Mouse (Mus musculus) limb, embryonic 13.5 days (tissue): ENCODE measurements at regions not wholly inside any gene's neighbourhood (a gene's known extent, or its start where the extent isn't known, plus 50 kb on each side); places are given as distances from the start of the nearest gene placed in this dataset.

Source experiments
- ATAC-seq: fragments of 200-750 bp; cut with Nextera tagmentation; 2 replicates; pipeline ENCODE4 v1.8.0; 2017; ENCODE audit warnings: low read depth, moderate number of reproducible peaks, moderate TSS enrichment; ENCODE audit not compliant: low FRiP score
- H3K27ac ChIP-seq: fragments of 300-500 bp; sonication (generic); 2 replicates; pipeline ENCODE4 v1.5.1; 2015; ENCODE audit warnings: inconsistent platforms, mild to moderate bottlenecking, moderate library complexity
- H3K27me3 ChIP-seq: fragments of 300-500 bp; sonication (generic); 2 replicates; pipeline ENCODE4 v1.6.1; 2015; ENCODE audit warnings: mild to moderate bottlenecking, inconsistent platforms
- H3K36me3 ChIP-seq: fragments of 300-500 bp; sonication (generic); 2 replicates; pipeline ENCODE4 v1.6.1; 2015; ENCODE audit warnings: inconsistent platforms, mild to moderate bottlenecking, moderate library complexity
- H3K4me1 ChIP-seq: fragments of 300-500 bp; sonication (generic); 2 replicates; pipeline ENCODE4 v1.6.1; 2015; ENCODE audit warnings: inconsistent platforms
- H3K4me2 ChIP-seq: fragments of 300-500 bp; sonication (generic); replicated peaks from 2 replicates; pipeline ENCODE4 v1.6.1; 2015; ENCODE audit warnings: inconsistent platforms, mild to moderate bottlenecking, moderate library complexity
- H3K4me3 ChIP-seq: fragments of 300-500 bp; sonication (generic); 2 replicates; pipeline ENCODE4 v1.5.1; 2015; ENCODE audit warnings: moderate library complexity, mild to moderate bottlenecking, inconsistent platforms
- H3K9ac ChIP-seq: fragments of 300-500 bp; sonication (generic); 2 replicates; pipeline ENCODE4 v1.6.1; 2015; ENCODE audit warnings: mild to moderate bottlenecking, inconsistent platforms
- H3K9me3 ChIP-seq: fragments of 300-500 bp; sonication (generic); 2 replicates; pipeline ENCODE4 v1.6.1; 2016; ENCODE audit warnings: inconsistent platforms
- WGBS: fragments of 180-500 bp; shearing (Covaris S2); methylation state at CpG from one replicate; pipeline ENCODE4 v1.1.7; 2015; 5-methylcytosine and 5-hydroxymethylcytosine counted together

DNA sequence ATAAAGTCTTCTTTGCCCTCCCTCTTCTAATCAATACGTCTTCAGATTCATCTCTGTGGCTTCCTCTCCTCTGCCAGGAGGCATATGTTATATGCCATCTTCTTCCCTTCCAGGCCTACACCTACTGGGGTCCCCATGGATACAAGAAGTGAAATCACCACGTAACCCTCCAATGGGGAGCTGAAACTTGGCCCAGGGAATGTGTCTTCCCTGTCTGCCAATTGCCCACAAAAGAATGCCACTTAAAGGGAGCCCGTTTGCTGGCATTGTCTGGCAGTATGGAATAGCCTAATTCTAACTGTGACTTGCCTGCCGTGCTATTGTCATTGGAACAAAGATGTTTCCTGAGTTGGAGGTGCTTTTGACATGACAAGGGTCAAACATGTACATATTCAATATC lies 69.5 kb upstream of the Xylt1 start:
- WGBS: 79% methylated on average over 4 of the region's 4 CpGs
- H3K36me3 ChIP-seq: no peaks in the 10 kb centered on the region
- no peaks in the 10 kb centered on the region for H3K9me3 ChIP-seq
- no peak overlapping the region for H3K4me2 ChIP-seq
- H3K27ac ChIP-seq: no peak overlapping the region
- H3K27me3 ChIP-seq: no peaks in the 10 kb centered on the region
- H3K4me3 ChIP-seq: no peak overlapping the region
- no peak overlapping the region for H3K9ac ChIP-seq
- H3K4me1 ChIP-seq: no peaks in the 10 kb centered on the region
- no peak for ATAC-seq

- no peak overlapping the region for H3K9ac ChIP-seq
- no peaks in the 10 kb centered on the region for H3K9me3 ChIP-seq
- WGBS: 71% methylated on average over 5 of the region's 5 CpGs
- no peaks in the 10 kb centered on the region for H3K36me3 ChIP-seq
- no peaks in the 10 kb centered on the region for H3K27me3 ChIP-seq
- H3K4me3 ChIP-seq: no peak overlapping the region
- no peak overlapping the region for H3K4me2 ChIP-seq
- ATAC-seq: no peak
- H3K4me1 ChIP-seq: no peaks in the 10 kb centered on the region; the same call in 1 of the 2 replicates
- H3K27ac ChIP-seq: no peak overlapping the region
These were observed 64.5 kb upstream of the Xylt1 start for GRCm38 (mm10) chr7:117316126-117316805.

DNA sequence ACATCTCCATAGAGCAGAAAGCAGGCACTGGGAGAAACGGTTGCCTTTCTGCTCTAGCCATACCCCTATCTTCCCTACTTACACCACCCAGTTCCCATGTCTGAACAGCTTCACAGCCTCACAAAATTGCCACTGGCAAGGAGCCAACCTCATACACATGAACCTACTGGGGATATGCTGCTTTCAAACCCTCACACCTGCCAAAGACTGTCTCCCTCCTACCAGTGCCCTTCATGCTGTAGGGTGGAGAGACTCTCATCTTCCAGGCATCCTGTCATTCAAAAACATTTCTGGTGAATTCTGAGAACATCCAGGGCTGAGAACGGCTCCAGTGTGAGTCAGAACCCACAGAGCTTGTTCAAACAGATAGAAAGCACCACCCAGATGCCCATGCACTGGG lies 63.4 kb upstream of the Xylt1 start:
- Histone ChIP-seq H3K27ac (no peak overlapping the region), H3K4me3 (no peak overlapping the region), H3K36me3 (no peaks in the 10 kb centered on the region), H3K4me2 (no peak overlapping the region), H3K27me3 (no peaks in the 10 kb centered on the region), H3K9ac (no peak overlapping the region), H3K9me3 (no peaks in the 10 kb centered on the region), H3K4me1 (no peaks in the 10 kb centered on the region; the same call in 1 of the 2 replicates)
- ATAC-seq: no peak
- WGBS: 58% methylated on average over 2 of the region's 2 CpGs

DNA sequence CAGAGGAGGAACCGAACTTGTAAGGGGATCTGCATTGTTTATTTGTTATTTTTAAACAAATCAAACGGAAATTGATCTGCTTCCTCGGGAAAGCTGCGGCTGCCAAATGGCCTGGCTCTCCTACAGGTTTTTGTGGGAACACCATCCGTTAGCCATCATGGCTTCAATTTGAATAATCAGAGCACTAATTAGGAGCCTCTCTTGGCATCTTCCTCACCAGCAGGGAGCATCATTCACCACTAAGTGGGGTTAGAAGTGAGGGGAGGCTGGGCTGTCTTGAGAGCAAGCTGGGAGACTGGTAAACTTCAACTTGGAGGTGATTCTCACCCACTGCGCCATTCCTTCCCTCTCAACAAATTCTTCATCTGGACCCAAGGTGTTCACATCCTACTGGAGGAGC lies 60.2 kb upstream of the Xylt1 start:
- ATAC-seq: no peak
- Histone ChIP-seq H3K9me3 (no peaks in the 10 kb centered on the region), H3K4me2 (no peak overlapping the region), H3K4me3 (no peak overlapping the region), H3K27me3 (no peaks in the 10 kb centered on the region), H3K9ac (no peak overlapping the region), H3K4me1 (no peaks in the 10 kb centered on the region; the same call in 1 of the 2 replicates), H3K27ac (no peak overlapping the region), H3K36me3 (no peaks in the 10 kb centered on the region)
- WGBS: 40% methylated on average over 6 of the region's 6 CpGs
